Mouse (Mus musculus): ENCODE results near the gene Ccnjl. TPM values are rescaled to one million over a fixed set of nuclear protein-coding genes. Genes with fewer than 3 reads are reported as not detected.

The Ccnjl gene
- polyA plus RNA-seq, 1 experiment = 3.3 TPM

GRCm38 (mm10) chr11:43520521-43520920 is 8.1 kb upstream of the Ccnjl start:
- no peak for DNase-seq (ENCODE audit: low spot score)

GRCm38 (mm10) chr11:43528078-43528682 is 404 bp upstream of the Ccnjl start:
- no peak for DNase-seq (ENCODE audit: low spot score)

- DNase-seq (ENCODE audit: low spot score) = no peak
Measured at GRCm38 (mm10) chr11:43530043-43530442, 1.5 kb downstream of the Ccnjl start.

GRCm38 (mm10) chr11:43531619-43532018 is 3.0 kb downstream of the Ccnjl start:
- DNase-seq (ENCODE audit: low spot score) = no peak

GRCm38 (mm10) chr11:43537074-43537473 is 8.5 kb downstream of the Ccnjl start:
- no peak for DNase-seq (ENCODE audit: low spot score)

GRCm38 (mm10) chr11:43539863-43540262 is 11.3 kb downstream of the Ccnjl start:
- no peak for DNase-seq (ENCODE audit: low spot score)

GRCm38 (mm10) chr11:43543711-43544466 is 15.3 kb downstream of the Ccnjl start:
- no peak for DNase-seq (ENCODE audit: low spot score)

- no peak for DNase-seq (ENCODE audit: low spot score)
Measured at GRCm38 (mm10) chr11:43544819-43545218, 16.2 kb downstream of the Ccnjl start.

- DNase-seq (ENCODE audit: low spot score) = no peak
Measured at GRCm38 (mm10) chr11:43545873-43546475, 17.4 kb downstream of the Ccnjl start.

- no peak for DNase-seq (ENCODE audit: low spot score)
Measured at GRCm38 (mm10) chr11:43546678-43547077, 18.1 kb downstream of the Ccnjl start.

GRCm38 (mm10) chr11:43548148-43548547 is 19.6 kb downstream of the Ccnjl start:
- DNase-seq (ENCODE audit: low spot score) = no peak

GRCm38 (mm10) chr11:43548657-43549435 is 20.3 kb downstream of the Ccnjl start:
- no peak for DNase-seq (ENCODE audit: low spot score)

GRCm38 (mm10) chr11:43549701-43550100 is 21.1 kb downstream of the Ccnjl start:
- no peak for DNase-seq (ENCODE audit: low spot score)

GRCm38 (mm10) chr11:43551756-43552155 is 23.2 kb downstream of the Ccnjl start:
- DNase-seq (ENCODE audit: low spot score) = no peak

- no peak for DNase-seq (ENCODE audit: low spot score)
Measured at GRCm38 (mm10) chr11:43552675-43553074, 24.1 kb downstream of the Ccnjl start.

GRCm38 (mm10) chr11:43556538-43556937 is 28.0 kb downstream of the Ccnjl start:
- no peak for DNase-seq (ENCODE audit: low spot score)

- DNase-seq (ENCODE audit: low spot score) = no peak
Measured at GRCm38 (mm10) chr11:43559515-43560292, 31.1 kb downstream of the Ccnjl start.

GRCm38 (mm10) chr11:43563654-43564244 is 35.2 kb downstream of the Ccnjl start:
- no peak for DNase-seq (ENCODE audit: low spot score)

- DNase-seq (ENCODE audit: low spot score) = no peak
Measured at GRCm38 (mm10) chr11:43565414-43565813, 36.8 kb downstream of the Ccnjl start.

- no peak for DNase-seq (ENCODE audit: low spot score)
Measured at GRCm38 (mm10) chr11:43565852-43566251, 37.3 kb downstream of the Ccnjl start.

- no peak for DNase-seq (ENCODE audit: low spot score)
Measured at GRCm38 (mm10) chr11:43566696-43567095, 38.1 kb downstream of the Ccnjl start.
